Mouse (Mus musculus): ENCODE results near the gene Plekhh2.

DNA sequence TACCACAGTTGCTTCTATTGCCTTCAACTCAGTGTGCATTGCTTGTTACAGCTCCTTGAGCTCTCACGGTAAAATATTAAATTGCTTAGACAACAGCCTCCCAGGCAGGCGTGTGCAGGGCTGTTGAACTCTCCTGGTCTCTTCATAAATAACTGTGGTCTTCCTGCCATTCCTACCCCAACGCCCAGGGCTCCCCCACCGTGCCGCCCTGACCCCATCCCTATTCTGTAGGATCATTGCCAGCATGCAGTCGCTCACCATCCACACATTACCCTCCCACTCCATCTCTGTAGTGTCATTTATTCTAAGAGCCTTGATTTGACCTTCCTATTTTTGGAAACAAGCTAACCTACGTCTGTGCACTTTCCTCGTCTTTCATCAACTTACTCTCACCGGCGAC is 153.4 kb downstream of the Plekhh2 start:
- TF ChIP-seq POLR2A (IDR thresholded peaks at IDR 0.05; ENCODE audit: borderline replicate concordance, control insufficient read depth, low read depth, low read length) (no peak), CTCF (IDR thresholded peaks at IDR 0.05; ENCODE audit: control insufficient read depth, insufficient read depth, low read length) (no peak)
